Mouse (Mus musculus) thymus, adult 2 months (tissue): ENCODE data around the gene Soga3.

Experiments used
- CTCF ChIP-seq: fragments of 200-500 bp; IDR thresholded peaks from 2 replicates; pipeline ENCODE4 v1.5.1; 2012; ENCODE audit warnings: mild to moderate bottlenecking, control low read depth, low read length, moderate library complexity, borderline replicate concordance; ENCODE audit not compliant: control insufficient read depth, poor library complexity, insufficient read depth; ENCODE audit errors: extremely low read depth
- POLR2A ChIP-seq: fragments of 200-500 bp; IDR thresholded peaks from 2 replicates; pipeline ENCODE4 v1.6.1; 2012; ENCODE audit warnings: mild to moderate bottlenecking, low read length, control low read depth, moderate library complexity; ENCODE audit not compliant: control insufficient read depth, poor library complexity, insufficient read depth; ENCODE audit errors: extremely low read depth

- TF ChIP-seq CTCF (no peak), POLR2A (no peak)
Measured at GRCm38 (mm10) chr10:29148076-29148475, 4.4 kb downstream of the Soga3 start.
